12 mouse cellular contexts compared by ENCODE assay signal in genomic region chr2:84783840-84784566, GRCm38 (mm10). TPM values are rescaled to one million over a fixed set of nuclear protein-coding genes. Genes with fewer than 3 reads are reported as not detected.
DNase-seq lines count a peak whose midpoint lies in the region; ATAC-seq and TF ChIP-seq lines count a peak whose summit lies in the region.
"Had no signal": no experiment of that assay in that cellular context is flagged by ENCODE, and none has a peak within 500 bp of the region (broad histone marks: within the 10 kb centered on the region; RNA-seq: fewer than 3 reads in every experiment).

No protein-coding gene starts in this region.

- no peak for TF ChIP-seq EP300 in liver, postnatal 0 days (IDR thresholded peaks at IDR 0.05; ENCODE audit: low read depth)

- H3K4me3 ChIP-seq in gastrocnemius, adult 2 months: no peak overlapping the region
- H3K4me3 ChIP-seq in heart, embryonic 15.5 days: no peak overlapping the region
- H3K4me3 ChIP-seq in liver, postnatal 0 days (ENCODE audit: low read depth, low read length): no peak overlapping the region
- H3K4me3 ChIP-seq: limb, embryonic 15.5 days had no signal

- H3K4me2 ChIP-seq in heart, embryonic 15.5 days: no peak overlapping the region
- no peak overlapping the region for H3K4me2 ChIP-seq in liver, postnatal 0 days (ENCODE audit: low read depth, low read length)
- H3K4me2 ChIP-seq: limb, embryonic 15.5 days had no signal

- H3K9ac ChIP-seq in heart, embryonic 15.5 days: no peak overlapping the region
- no peak overlapping the region for H3K9ac ChIP-seq in liver, postnatal 0 days (replicated peaks)
- H3K9ac ChIP-seq: limb, embryonic 15.5 days had no signal

- H3K36me3 ChIP-seq in heart, embryonic 15.5 days: no peaks in the 10 kb centered on the region
- no peaks in the 10 kb centered on the region for H3K36me3 ChIP-seq in liver, postnatal 0 days (replicated peaks; ENCODE audit: insufficient read depth, low read length)
- H3K36me3 ChIP-seq: limb, embryonic 15.5 days had no signal

- no peaks in the 10 kb centered on the region for H3K9me3 ChIP-seq in heart, embryonic 15.5 days (replicated peaks)
- no peaks in the 10 kb centered on the region for H3K9me3 ChIP-seq in liver, postnatal 0 days (ENCODE audit: low read length)
- H3K9me3 ChIP-seq: limb, embryonic 15.5 days had no signal

- peak; percentile 58 for ATAC-seq in heart, embryonic 15.5 days (replicated peaks; ENCODE audit: insufficient number of reproducible peaks, insufficient read depth, low FRiP score, low read depth)
- 0 out of 2 replicates have a peak, but pooled peaks have one; percentile 47 for ATAC-seq in liver, postnatal 0 days

- intact Hi-C loops in gastrocnemius, adult 2 months (cut with DNase I): no loop called here

- peak overlapping the region; percentile 50; the same call in 1 of the 2 replicates for H3K27ac ChIP-seq in gastrocnemius, adult 2 months
- peak overlapping the region; percentile 25 for H3K27ac ChIP-seq in heart, embryonic 15.5 days
- H3K27ac ChIP-seq in liver, postnatal 0 days (ENCODE audit: low read depth): no peak overlapping the region
- H3K27ac ChIP-seq: limb, embryonic 15.5 days had no signal

- H3K4me1 ChIP-seq in heart, embryonic 15.5 days (replicated peaks): peaks cover 14% of the 10 kb centered on the region
- no peaks in the 10 kb centered on the region; the same call in 1 of the 2 replicates for H3K4me1 ChIP-seq in liver, postnatal 0 days (ENCODE audit: insufficient read depth)
- H3K4me1 ChIP-seq: limb, embryonic 15.5 days had no signal

- no peak for DNase-seq in gastrocnemius, adult 2 months
- DNase-seq in gastrocnemius, postnatal 25 days: no peak
- DNase-seq in NIH3T3 (ENCODE audit: low read depth) (peak; percentile 77), MN1 (ENCODE audit: low spot score) (no peak)
- no peak for DNase-seq in liver, postnatal 0 days
- DNase-seq in cerebellum, postnatal 36 days: no peak
- no peak for DNase-seq in yolk sac, embryonic 10.5 days (ENCODE audit: low spot score)
- DNase-seq: adrenal gland, postnatal 25 days; cerebellum, postnatal 25 days; layer of hippocampus, adult 9-11 months had no signal

- whole genome bisulfite sequencing in heart, embryonic 15.5 days: 45% methylated on average over 3 of the region's 3 CpGs
- WGBS in liver, postnatal 0 days (ENCODE audit: insufficient replicate concordance): 63% methylated on average over 3 of the region's 3 CpGs

- H3K27me3 ChIP-seq in heart, embryonic 15.5 days: no peaks in the 10 kb centered on the region
- H3K27me3 ChIP-seq in liver, postnatal 0 days (ENCODE audit: insufficient read depth, low read length): no peaks in the 10 kb centered on the region
- H3K27me3 ChIP-seq: limb, embryonic 15.5 days had no signal

- TF ChIP-seq CTCF in gastrocnemius, adult 2 months (IDR thresholded peaks at IDR 0.05): no peak
- TF ChIP-seq CTCF in liver, postnatal 0 days (IDR thresholded peaks at IDR 0.05; ENCODE audit: low read depth): no peak

RNA-seq across cellular contexts. Expression of gene Serping1, which starts 8.8 kb away (rescaled TPM):
- total RNA-seq in gastrocnemius, adult 2 months (2021): 10 to 100 TPM; 52.3 to 82.6 TPM
- 10 to 100 TPM; 46.7 to 59.3 TPM for total RNA-seq in gastrocnemius, postnatal 25 days (2021)
- polyA plus RNA-seq in heart, embryonic 15.5 days (2015; fragmentation: Nextera tagmentation; extraction: Ambion mirVana): 45.2 and 53.2 TPM in 2 replicates
- polyA plus RNA-seq in liver, postnatal 0 days (2015; fragmentation: Nextera tagmentation; extraction: Ambion mirVana): 344 and 356 TPM in 2 replicates

RNA-seq across cellular contexts. Expression of gene Ube2l6, which starts 14.6 kb away (rescaled TPM):
- total RNA-seq in gastrocnemius, adult 2 months (2021): 1 to 10 TPM; 2.0 to 3.8 TPM
- 1 to 10 TPM; 4.2 to 8.1 TPM for total RNA-seq in gastrocnemius, postnatal 25 days (2021)
- polyA plus RNA-seq in heart, embryonic 15.5 days (2015; fragmentation: Nextera tagmentation; extraction: Ambion mirVana): 128 and 145 TPM in 2 replicates
- polyA plus RNA-seq in liver, postnatal 0 days (2015; fragmentation: Nextera tagmentation; extraction: Ambion mirVana): 276 and 305 TPM in 2 replicates

RNA-seq across cellular contexts. Expression of gene Smtnl1, which starts 38.4 kb away (rescaled TPM):
- 100 to 1,000 TPM in 1 of 2 experiments, 10 to 100 TPM in 1; 53.0 to 125 TPM for total RNA-seq in gastrocnemius, adult 2 months (2021)
- 100 to 1,000 TPM; 101 to 105 TPM for total RNA-seq in gastrocnemius, postnatal 25 days (2021)
- polyA plus RNA-seq in heart, embryonic 15.5 days (2015; fragmentation: Nextera tagmentation; extraction: Ambion mirVana): 0.25 and 0.38 TPM in 2 replicates
- 0.15 and 0.98 TPM in 2 replicates for polyA plus RNA-seq in liver, postnatal 0 days (2015; fragmentation: Nextera tagmentation; extraction: Ambion mirVana)
- total RNA-seq: adrenal gland, postnatal 25 days had no signal

RNA-seq across cellular contexts. Expression of gene Gm19426, which starts 40.5 kb away (rescaled TPM):
- total RNA-seq in gastrocnemius, adult 2 months (2021): not detected
- total RNA-seq in gastrocnemius, postnatal 25 days (2021): under 1 TPM; 0.54 to 0.95 TPM
- polyA plus RNA-seq in heart, embryonic 15.5 days (2015; fragmentation: Nextera tagmentation; extraction: Ambion mirVana): 5.1 and 5.3 TPM in 2 replicates
- 1.2 and 1.3 TPM in 2 replicates for polyA plus RNA-seq in liver, postnatal 0 days (2015; fragmentation: Nextera tagmentation; extraction: Ambion mirVana)

RNA-seq across cellular contexts. Expression of gene Timm10, which starts 42.8 kb away (rescaled TPM):
- 10 to 100 TPM; 42.0 to 57.7 TPM for total RNA-seq in gastrocnemius, adult 2 months (2021)
- total RNA-seq in gastrocnemius, postnatal 25 days (2021): 10 to 100 TPM; 49.3 to 51.3 TPM
- 76.6 TPM in 2 replicates for polyA plus RNA-seq in heart, embryonic 15.5 days (2015; fragmentation: Nextera tagmentation; extraction: Ambion mirVana)
- polyA plus RNA-seq in liver, postnatal 0 days (2015; fragmentation: Nextera tagmentation; extraction: Ambion mirVana): 59.8 and 63.9 TPM in 2 replicates
